Mouse (Mus musculus) heart, postnatal 25 days (tissue): Measurements from ENCODE around the gene Gm20696. TPM values are rescaled to one million over a fixed set of nuclear protein-coding genes. Genes with fewer than 3 reads are reported as not detected.

Source experiments
- DNase-seq: peaks from one replicate; pipeline ENCODE4 v3.0.0; 2022; ENCODE audit warnings: low spot score
- intact Hi-C: fragments of 180-260 bp; cut with DNase I; formaldehyde crosslinking; loops from one replicate; pipeline ENCODE4 v1.15.1; 2025
- total RNA-seq, 2 experiments: library from RNA; stranded (reverse); gene quantifications; 2 replicates each; pipeline ENCODE4 v1.2.3; 2021

Gm20696 gene
- total RNA-seq, 2 experiments from 2014 or later: 1.5 to 2.7 TPM

- intact Hi-C loops: no loop called here
- DNase-seq: no peak
Measured at GRCm38 (mm10) chr6:99629726-99630458, 36.7 kb downstream of the Gm20696 start.

DNA sequence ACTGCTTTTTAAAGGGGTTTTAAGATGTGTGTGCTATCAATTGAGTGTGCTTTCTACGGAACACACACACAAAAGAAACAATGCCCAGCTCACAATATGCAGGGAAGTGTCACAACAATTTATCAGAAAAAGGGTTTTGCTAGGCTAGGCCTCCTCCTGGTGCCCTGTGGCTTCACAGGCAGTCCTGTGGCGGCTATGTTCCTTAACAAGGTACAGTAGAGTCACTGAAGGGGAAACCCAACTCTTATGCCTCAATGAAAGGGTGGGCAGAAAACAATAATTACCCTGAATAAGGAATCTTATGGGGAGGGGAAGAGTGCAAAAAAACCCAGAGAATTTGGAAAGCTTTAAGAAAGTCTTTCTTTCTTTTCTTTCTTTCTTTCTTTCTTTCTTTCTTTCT is 40.2 kb downstream of the Gm20696 start:
- intact Hi-C loops: no loop called here
- DNase-seq: no peak

GRCm38 (mm10) chr6:99625803-99626202 is 40.8 kb downstream of the Gm20696 start:
- intact Hi-C loops: no loop called here
- DNase-seq: no peak

- intact Hi-C loops: no loop called here
- no peak for DNase-seq
Measured at GRCm38 (mm10) chr6:99625306-99625705, 41.3 kb downstream of the Gm20696 start.

DNA sequence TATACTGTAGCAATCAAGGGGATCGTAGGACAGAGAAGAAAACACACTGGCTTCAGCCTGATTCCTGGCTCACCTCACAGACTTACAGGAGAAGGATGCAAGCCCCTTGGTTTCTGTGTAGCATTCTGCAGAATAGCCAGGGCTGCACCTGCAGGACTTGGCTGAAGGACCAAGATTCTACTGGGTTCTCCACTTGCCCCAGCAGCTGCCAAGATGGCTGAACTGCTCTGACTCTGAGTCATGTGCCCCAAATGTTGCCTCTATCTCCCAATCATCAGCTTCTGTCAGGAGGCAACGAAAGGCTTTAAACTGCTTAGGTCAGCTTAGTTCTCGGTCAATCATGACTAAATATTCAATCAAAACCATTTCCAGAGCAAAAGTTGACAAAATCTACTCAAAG is 42.1 kb downstream of the Gm20696 start:
- no peak for DNase-seq
- intact Hi-C loops: no loop called here

- DNase-seq: no peak
- intact Hi-C loops: no loop called here
Measured at GRCm38 (mm10) chr6:99623641-99624040, 43.0 kb downstream of the Gm20696 start.

DNA sequence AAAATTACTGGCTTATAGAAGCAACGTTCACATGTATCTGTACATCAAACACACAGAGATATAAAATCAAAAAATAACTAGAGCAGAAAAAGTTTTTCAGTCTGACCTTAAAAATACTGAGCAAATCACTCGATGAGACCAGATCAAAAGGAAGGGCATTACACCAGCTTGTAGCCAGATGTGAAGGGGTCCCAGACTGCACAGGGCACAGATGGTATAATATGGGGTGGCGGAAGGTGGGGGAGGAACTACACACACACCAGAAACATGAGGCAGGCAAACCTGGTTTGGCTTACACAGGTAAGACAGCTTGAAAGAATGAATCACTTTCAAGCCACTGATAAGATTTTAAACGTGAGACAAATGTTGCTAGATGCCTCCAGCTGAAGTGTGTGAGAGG is 45.4 kb downstream of the Gm20696 start:
- intact Hi-C loops: no loop called here
- DNase-seq: no peak

DNA sequence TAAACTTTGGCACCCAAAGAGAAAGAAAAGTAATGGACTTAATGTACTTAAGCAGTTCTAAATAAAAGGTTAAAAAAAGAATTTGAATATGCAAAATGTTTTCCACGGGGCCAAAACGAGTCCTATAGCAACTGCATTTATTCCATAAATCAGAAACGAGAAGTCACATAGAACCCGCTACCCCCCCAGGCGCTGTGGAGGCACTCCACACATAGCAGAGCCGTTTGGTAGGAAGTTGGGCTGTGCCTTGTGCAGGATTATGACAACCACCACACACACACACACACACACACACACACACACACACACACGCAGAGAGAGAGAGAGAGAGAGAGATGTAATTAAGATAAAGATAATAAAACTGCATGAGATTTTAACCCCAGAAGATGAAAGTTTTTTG is 46.1 kb downstream of the Gm20696 start:
- no peak for DNase-seq
- intact Hi-C loops: no loop called here

- no peak for DNase-seq
- intact Hi-C loops: no loop called here
Measured at GRCm38 (mm10) chr6:99619964-99620363, 46.6 kb downstream of the Gm20696 start.

GRCm38 (mm10) chr6:99619466-99619865 is 47.1 kb downstream of the Gm20696 start:
- DNase-seq: no peak
- intact Hi-C loops: no loop called here

DNA sequence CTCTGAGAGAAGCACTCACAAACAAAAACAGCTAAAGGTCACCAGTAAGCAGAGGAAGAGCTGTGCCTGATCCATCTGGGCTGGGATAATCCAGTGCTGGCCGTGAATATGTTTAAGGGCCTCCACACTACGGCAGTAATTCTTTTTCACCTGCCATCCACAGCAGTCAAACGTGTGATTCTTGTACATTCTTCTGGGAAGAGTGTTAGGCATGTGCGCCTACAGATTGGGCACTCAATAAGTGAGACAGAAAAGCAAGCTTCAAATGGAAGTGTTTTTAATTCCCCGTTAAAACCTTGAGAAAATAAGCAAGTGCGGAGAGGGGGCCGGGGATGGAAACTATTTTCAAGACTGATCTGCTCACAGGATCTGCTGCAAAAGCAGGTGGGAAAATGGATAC is 48.7 kb downstream of the Gm20696 start:
- DNase-seq: no peak
- intact Hi-C loops: no loop called here

- intact Hi-C loops: no loop called here
- no peak for DNase-seq
Measured at GRCm38 (mm10) chr6:99617415-99617814, 49.2 kb downstream of the Gm20696 start.

DNA sequence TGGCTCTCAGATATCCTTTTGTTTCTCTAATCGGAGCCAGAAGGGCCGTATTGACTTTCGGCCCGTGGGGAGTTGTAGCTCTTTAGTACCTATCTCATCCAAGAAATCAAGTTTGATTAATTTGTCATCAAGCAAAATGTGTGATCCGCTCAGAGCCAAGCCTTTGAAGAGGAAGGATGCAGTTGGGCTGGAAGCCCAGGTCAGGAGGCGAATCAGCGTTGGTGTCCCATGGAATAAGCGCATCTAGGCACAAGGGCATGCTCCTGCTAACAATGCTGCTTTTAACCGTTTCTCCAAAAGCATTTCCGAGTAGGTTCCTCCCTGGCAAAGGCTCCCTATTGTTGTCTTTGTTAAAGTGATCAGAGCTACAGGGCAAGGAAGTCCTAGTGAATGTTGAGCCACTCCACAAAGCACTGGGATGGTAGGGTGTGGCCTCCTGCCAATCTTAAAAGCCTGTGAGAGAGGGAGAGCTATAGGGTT is 51.3 kb downstream of the Gm20696 start:
- intact Hi-C loops: no loop called here
- no peak for DNase-seq

GRCm38 (mm10) chr6:99614566-99615271 is 51.9 kb downstream of the Gm20696 start:
- intact Hi-C loops: no loop called here
- no peak for DNase-seq

DNA sequence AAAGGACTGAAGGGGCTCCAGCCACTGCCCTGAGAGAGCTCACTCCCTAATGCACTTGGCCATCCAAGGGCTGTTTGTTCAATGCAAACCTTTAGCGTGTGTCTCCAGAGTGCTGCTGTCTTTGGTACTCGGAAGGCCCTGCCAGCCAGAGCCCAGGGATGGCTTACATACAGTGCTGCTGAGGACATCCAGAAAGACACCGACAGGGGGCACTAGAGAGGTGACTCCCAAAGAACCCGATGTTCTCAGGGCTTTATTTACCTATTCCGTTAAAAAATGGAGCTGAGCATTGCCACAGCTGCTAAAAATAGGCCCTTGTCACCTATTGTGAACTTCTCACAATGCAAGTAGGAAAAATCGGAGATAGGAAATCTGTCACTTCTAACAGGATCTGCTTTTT is 54.7 kb downstream of the Gm20696 start:
- intact Hi-C loops: no loop called here
- no peak for DNase-seq

DNA sequence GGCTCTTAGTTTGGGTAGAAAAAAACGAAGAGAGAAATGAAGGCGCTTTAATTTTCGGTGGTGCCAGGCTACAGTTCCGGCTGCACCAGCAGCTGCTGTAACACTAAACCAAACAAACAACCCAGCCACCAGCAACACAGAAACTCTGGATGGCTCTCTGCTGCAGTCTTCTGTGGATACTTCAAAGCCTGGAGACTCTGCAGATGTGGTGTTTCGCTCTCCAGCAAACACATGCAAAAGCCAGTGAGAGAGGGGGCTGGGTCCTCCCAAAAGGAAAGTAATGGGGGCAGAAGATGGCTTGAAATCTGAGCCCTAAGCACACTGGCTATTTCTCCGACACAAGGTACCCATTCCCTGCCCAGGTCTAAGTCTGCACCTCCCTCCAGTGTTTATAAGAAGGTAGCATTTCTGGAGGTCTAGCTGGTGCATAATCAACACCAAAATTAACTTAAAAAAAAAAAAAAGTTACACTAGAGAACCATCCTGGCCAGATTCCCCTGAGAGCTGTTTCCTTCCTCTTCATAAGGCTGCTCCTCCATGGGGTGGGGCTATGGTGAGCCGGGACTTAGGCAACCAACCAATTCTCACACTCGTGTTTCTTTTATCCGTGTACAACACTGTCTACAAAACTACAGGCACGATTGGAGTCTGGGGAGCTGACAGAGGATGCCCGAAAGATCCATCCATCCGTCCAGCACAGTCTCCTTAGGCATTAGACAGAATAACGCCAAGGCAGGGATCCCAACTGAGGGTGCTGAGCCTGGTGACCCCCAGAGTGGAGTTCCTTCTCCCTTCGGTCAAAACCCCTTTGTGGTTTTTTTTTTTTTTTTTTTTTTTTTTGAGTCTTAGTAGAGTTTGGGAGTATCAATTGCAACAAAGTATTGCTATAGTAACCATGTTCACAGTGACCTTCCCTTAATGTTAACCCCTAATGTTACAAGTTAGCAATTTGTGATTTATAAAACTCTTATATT is 55.9 kb downstream of the Gm20696 start:
- no peak for DNase-seq
- intact Hi-C loops: no loop called here

- intact Hi-C loops: no loop called here
- DNase-seq: no peak
Measured at GRCm38 (mm10) chr6:99606079-99606478, 60.5 kb downstream of the Gm20696 start.

- intact Hi-C loops: loop anchor here (5.0 kb wide), 3 partner anchors 632 to 1497 kb away; no protein-coding TSS in a partner anchor
- DNase-seq: no peak
Measured at GRCm38 (mm10) chr6:99604758-99605157, 61.8 kb downstream of the Gm20696 start.

GRCm38 (mm10) chr6:99602434-99602833 is 64.2 kb downstream of the Gm20696 start:
- intact Hi-C loops: loop anchor here (5.0 kb wide), 3 partner anchors 630 to 1495 kb away; no protein-coding TSS in a partner anchor
- no peak for DNase-seq

DNA sequence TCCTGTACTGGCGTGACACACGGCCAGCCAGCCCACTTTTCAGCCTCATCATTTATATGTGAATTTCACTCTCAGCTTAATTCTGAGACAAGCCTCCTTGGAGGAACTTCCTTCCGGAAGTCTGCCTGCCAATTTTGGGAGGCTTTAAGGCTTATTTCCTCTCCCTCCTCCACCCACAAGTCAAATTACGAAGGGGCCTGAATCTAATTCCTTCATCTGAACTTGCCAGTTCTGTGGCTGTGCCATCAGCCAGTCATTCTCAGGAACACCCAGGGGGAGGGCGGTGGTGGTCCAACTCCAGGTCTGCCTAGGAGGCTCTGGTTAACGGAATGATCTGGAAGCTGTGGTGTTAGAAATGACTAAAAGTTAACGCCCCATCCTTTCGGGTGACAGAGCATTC is 65.7 kb downstream of the Gm20696 start:
- intact Hi-C loops: loop anchor here (5.0 kb wide), 3 partner anchors 629 to 1494 kb away; no protein-coding TSS in a partner anchor
- no peak for DNase-seq
